Mouse (Mus musculus) heart, embryonic 10.5 days (tissue): ENCODE measurements around the gene Tmem174. TPM values are rescaled to one million over a fixed set of nuclear protein-coding genes. Genes with fewer than 3 reads are reported as not detected.

Source experiments
- DNase-seq: peaks from one replicate; pipeline ENCODE4 v3.0.0-alpha.2; 2017; ENCODE audit warnings: low spot score
- H3K27ac ChIP-seq: fragments of 300-500 bp; sonication (generic); 2 replicates; pipeline ENCODE4 v1.5.1; 2016; ENCODE audit warnings: mild to moderate bottlenecking
- H3K27me3 ChIP-seq: fragments of 300-500 bp; sonication (generic); 2 replicates; pipeline ENCODE4 v1.6.1; 2016; ENCODE audit warnings: mild to moderate bottlenecking; ENCODE audit not compliant: poor library complexity, insufficient read depth, severe bottlenecking
- H3K36me3 ChIP-seq: fragments of 300-500 bp; sonication (generic); 2 replicates; pipeline ENCODE4 v1.6.1; 2016; ENCODE audit warnings: mild to moderate bottlenecking, moderate library complexity
- H3K4me1 ChIP-seq: fragments of 300-500 bp; sonication (generic); 2 replicates; pipeline ENCODE4 v1.6.1; 2016; ENCODE audit warnings: mild to moderate bottlenecking
- H3K4me3 ChIP-seq: fragments of 300-500 bp; sonication (generic); 2 replicates; pipeline ENCODE4 v1.5.1; 2016; ENCODE audit warnings: mild to moderate bottlenecking, moderate library complexity
- H3K9me3 ChIP-seq: fragments of 300-500 bp; sonication (generic); 2 replicates; pipeline ENCODE4 v1.6.1; 2016; ENCODE audit warnings: mild to moderate bottlenecking, moderate library complexity
- WGBS: fragments of 180-500 bp; shearing (Covaris S2); methylation state at CpG from one replicate; pipeline ENCODE4 v1.1.7; 2016; 5-methylcytosine and 5-hydroxymethylcytosine counted together
- polyA plus RNA-seq: library from polyadenylated mRNA; unstranded; fragments of >200 nt; fragmentation: Nextera tagmentation; extraction: Ambion mirVana; gene quantifications from 2 replicates; pipeline ENCODE4 v1.2.1, GENCODE M21; 2016

Tmem174 gene
- polyA plus RNA-seq, 1 experiment from 2014 or later, result 0.05 TPM

DNA sequence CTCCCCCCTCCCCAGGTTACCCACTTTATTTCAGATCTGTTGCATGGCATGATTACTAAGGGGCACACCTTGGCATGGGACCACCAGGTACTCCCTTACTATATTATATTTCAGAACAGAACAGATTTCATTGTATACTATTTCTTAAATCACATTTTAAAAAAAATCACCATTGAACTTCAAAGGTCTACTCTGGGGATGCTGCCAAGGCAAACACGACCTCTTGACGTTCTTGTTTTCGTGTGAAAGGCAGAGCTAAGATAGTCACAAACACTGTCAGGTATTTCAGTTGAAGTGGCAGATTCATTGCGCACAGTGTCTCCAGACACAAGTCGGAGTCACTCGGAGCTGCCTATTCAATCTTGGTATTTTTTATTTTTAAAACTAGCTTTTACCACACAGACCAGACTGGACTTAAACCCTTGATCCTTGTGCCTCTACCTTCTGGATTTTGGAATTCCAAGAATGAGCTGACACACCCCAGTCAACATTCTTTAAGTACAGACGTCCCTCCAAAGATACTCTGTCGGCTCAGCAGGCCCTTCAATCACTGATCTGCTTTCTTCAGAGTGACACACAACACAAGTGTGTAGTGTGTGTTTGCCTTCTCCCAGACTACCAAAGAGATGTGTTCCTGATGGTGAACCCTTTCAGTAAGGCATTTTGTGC lies 14.2 kb downstream of the Tmem174 start:
- WGBS, result 32% methylated on average over 8 of the region's 8 CpGs
- no peak for DNase-seq

DNA sequence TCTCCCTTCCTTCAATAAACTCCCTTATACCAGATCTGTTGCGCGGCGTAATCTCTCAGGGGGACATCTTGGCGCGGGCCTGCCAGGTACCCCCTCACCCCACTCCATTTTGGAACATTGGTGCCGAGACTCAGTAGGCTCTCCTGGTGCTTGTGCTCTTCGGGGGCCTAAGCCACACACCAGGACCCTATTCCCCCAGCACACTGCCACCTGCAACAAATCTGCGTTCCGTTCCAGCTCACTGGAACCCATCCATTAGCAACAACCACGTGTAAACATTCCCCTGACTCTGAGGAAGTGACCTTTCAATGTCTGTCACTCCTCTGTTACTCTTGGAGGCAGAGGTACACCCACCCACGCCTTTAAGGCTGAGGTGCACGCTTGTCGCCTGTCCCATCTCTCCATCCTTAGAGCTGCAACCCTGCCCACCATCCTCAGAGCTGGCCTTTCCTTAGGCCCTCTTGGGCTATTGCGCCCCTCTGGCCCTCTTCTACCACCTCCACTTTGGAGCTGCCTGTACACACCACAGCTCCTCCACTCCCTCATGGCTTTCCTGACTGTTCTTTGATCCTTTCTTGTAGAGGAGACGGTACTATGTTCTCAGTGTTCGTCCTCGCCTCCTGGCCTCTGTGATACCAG lies 19.7 kb downstream of the Tmem174 start:
- Histone ChIP-seq H3K27ac (no peak overlapping the region), H3K4me3 (no peak overlapping the region), H3K36me3 (peaks cover 3% of the 10 kb centered on the region; the same call in 1 of the 2 replicates), H3K4me1 (peaks cover 7% of the 10 kb centered on the region), H3K27me3 (no peaks in the 10 kb centered on the region), H3K9me3 (peaks cover 6% of the 10 kb centered on the region; the same call in 1 of the 2 replicates)
- WGBS, result 71% methylated on average over 17 of the region's 17 CpGs
- no peak for DNase-seq

More for the DNA sequence above, 14.2 kb downstream of the Tmem174 start:
- H3K4me3 ChIP-seq, result no peak overlapping the region
- H3K9me3 ChIP-seq, result no peaks in the 10 kb centered on the region
- H3K4me1 ChIP-seq, result peaks cover 14% of the 10 kb centered on the region
- no peaks in the 10 kb centered on the region for H3K36me3 ChIP-seq
- no peaks in the 10 kb centered on the region for H3K27me3 ChIP-seq
- H3K27ac ChIP-seq, result no peak overlapping the region

DNA sequence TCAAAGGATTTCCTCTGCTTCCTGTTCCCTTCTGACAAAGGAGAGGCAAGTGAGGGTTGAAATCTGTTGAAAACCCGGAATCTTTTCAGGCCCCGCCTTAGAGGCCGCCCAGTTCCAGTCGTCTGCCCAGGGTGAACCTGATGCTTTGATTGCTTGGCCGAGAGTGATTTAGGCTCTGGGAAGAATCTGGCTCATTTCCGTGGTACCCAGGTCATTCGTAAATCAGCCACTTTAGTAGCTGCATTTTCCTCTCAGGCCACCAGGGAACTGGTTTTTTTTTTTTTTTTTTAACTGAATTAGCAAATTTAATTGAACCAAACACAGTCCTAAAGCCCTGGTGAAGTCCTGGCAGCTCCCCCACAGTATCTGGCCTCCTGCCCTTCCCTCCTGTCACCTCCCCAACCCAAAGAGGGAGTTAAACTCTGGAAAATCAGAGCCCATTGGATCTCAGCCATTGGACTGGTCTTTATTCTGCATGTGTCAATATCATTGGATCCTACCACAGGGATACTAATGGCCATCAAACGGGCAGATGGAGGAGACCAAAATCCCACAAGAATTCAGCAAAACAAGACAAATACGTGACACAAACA lies 29.2 kb downstream of the Tmem174 start:
- H3K4me1 ChIP-seq, result no peaks in the 10 kb centered on the region
- H3K36me3 ChIP-seq, result no peaks in the 10 kb centered on the region
- H3K27ac ChIP-seq, result no peak overlapping the region
- H3K9me3 ChIP-seq, result peaks cover 3% of the 10 kb centered on the region; the same call in 1 of the 2 replicates
- no peaks in the 10 kb centered on the region for H3K27me3 ChIP-seq
- 61% methylated on average over 9 of the region's 9 CpGs for WGBS
- H3K4me3 ChIP-seq, result no peak overlapping the region
- no peak for DNase-seq

DNA sequence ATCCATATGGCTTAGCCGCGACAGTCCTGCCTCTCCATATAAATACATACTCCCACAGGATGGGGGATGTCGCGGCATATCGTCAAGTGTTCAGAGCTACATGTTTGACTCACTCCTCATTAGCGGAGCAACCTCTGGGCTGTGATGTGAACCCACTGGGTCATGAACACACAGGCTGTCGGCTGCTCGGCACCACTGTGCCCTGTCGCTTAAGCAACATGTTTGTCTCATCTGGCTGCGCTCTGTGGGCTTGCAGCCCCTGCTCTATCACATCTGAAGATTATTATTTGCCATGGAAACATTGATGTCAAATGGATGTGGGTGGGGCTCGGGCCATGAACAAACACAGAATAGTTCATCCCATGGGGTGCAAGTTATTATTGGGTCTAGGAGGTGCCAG lies 33.4 kb downstream of the Tmem174 start:
- Histone ChIP-seq H3K27me3 (no peaks in the 10 kb centered on the region), H3K4me1 (no peaks in the 10 kb centered on the region), H3K27ac (no peak overlapping the region), H3K9me3 (no peaks in the 10 kb centered on the region), H3K4me3 (no peak overlapping the region), H3K36me3 (no peaks in the 10 kb centered on the region)
- DNase-seq, result no peak
- WGBS, result 89% methylated on average over 11 of the region's 11 CpGs

DNA sequence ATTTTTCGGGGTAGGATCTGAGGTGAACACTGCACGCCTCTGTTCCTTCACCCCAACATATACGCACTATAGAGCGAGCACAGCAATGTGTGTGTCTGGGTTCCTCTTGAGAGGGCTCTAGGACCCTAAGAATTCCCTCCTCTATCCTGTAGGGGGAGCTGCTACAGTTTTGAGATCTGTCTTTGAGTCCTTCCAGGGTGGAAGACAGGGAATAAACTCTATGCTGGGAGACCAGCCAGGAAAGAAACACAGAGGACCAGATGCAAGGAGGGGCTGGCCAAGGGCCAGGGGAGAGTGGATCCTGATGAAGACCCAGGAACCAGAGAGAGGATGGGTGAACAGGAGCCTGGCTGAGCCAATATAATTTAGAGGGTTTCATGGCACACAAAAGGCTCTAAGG lies 40.5 kb downstream of the Tmem174 start:
- Histone ChIP-seq H3K9me3 (no peaks in the 10 kb centered on the region), H3K27me3 (0 out of 2 replicates have a peak, but pooled peaks cover 5% of the 10 kb centered on the region), H3K4me1 (peaks cover 7% of the 10 kb centered on the region), H3K27ac (no peak overlapping the region), H3K4me3 (no peak overlapping the region), H3K36me3 (no peaks in the 10 kb centered on the region)
- DNase-seq, result no peak
- WGBS, result 73% methylated on average over 4 of the region's 4 CpGs

DNA sequence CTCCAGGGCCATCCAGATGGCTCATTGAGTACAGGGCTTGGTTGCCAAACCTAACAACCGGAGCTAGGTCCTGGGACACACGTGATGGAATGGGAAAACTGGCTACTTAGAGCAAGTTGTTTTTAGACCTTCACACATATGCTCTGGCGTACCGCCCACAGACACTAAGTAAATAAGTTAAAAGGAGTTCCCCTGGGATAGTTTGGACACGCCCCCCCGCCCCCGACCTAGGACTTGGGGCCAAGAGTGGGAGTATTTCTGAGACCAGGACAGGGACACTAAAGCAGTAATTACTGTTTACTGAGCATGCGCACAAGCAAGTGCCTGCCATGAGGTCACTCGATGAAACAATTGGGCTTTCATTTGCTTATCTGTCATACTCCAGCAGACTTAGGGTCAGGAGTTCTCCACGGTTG lies 42.5 kb downstream of the Tmem174 start:
- Histone ChIP-seq H3K4me3 (no peak overlapping the region), H3K27me3 (peaks cover 16% of the 10 kb centered on the region), H3K36me3 (no peaks in the 10 kb centered on the region), H3K27ac (no peak overlapping the region; the same call in 1 of the 2 replicates), H3K4me1 (peaks cover 13% of the 10 kb centered on the region), H3K9me3 (no peaks in the 10 kb centered on the region)
- DNase-seq, result no peak
- 78% methylated on average over 10 of the region's 10 CpGs for WGBS

DNA sequence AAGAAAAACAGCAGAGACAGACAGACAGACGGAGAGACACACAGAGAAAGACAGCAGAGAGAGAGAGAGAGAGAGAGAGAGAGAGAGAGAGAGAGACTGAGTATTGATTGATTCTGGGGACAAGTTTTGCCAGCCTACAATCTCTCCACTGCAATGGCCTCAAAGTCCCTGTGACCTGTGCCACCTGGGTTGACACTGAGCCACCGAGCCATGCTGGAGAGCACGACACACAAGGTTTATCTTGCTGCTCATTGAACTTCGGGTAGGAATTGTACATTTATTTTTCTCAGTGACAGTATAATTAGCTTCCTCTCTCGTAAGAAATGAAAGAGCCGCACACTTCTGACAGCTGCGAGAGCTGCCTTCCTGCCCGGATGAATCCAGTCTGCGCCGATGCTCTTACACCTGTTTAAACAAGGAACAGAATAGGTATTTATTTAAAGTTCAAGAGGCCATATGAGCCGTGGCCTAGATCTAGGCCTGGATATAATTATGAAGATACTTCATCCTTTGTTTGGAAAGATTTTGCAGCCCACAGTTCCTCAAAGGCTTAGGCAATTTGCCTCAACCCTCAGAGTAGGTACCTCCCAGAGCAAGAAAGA lies 43.2 kb downstream of the Tmem174 start:
- WGBS, result 76% methylated on average over 11 of the region's 11 CpGs
- peaks cover 19% of the 10 kb centered on the region for H3K27me3 ChIP-seq
- no peak overlapping the region for H3K4me3 ChIP-seq
- no peaks in the 10 kb centered on the region for H3K9me3 ChIP-seq
- H3K27ac ChIP-seq, result no peak overlapping the region; the same call in 1 of the 2 replicates
- DNase-seq, result no peak
- peaks cover 16% of the 10 kb centered on the region for H3K4me1 ChIP-seq
- H3K36me3 ChIP-seq, result no peaks in the 10 kb centered on the region

DNA sequence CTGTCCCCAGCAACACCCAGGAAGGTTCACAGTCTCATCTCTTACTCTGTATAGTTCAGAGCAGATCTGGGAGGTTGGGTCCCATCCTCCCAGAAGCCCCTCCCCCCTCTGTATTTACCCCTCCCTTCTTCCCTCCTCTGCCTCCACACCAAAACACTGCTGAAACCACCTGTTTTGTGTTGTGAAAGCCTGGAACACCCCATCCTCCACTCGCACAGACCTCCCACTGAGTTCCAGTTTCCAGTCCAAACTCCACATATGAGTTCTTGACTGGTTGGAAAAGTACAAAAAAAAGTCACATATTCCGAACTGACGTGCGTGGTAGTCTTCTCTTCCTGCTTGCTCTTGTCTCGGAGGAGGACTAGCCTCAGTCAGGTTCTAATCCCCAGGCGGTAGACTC lies 45.8 kb downstream of the Tmem174 start:
- WGBS, result 72% methylated on average over 6 of the region's 6 CpGs
- Histone ChIP-seq H3K27ac (no peak overlapping the region), H3K36me3 (no peaks in the 10 kb centered on the region), H3K9me3 (no peaks in the 10 kb centered on the region), H3K4me1 (peaks cover 36% of the 10 kb centered on the region), H3K4me3 (no peak overlapping the region), H3K27me3 (peaks cover 32% of the 10 kb centered on the region)
- DNase-seq, result no peak

DNA sequence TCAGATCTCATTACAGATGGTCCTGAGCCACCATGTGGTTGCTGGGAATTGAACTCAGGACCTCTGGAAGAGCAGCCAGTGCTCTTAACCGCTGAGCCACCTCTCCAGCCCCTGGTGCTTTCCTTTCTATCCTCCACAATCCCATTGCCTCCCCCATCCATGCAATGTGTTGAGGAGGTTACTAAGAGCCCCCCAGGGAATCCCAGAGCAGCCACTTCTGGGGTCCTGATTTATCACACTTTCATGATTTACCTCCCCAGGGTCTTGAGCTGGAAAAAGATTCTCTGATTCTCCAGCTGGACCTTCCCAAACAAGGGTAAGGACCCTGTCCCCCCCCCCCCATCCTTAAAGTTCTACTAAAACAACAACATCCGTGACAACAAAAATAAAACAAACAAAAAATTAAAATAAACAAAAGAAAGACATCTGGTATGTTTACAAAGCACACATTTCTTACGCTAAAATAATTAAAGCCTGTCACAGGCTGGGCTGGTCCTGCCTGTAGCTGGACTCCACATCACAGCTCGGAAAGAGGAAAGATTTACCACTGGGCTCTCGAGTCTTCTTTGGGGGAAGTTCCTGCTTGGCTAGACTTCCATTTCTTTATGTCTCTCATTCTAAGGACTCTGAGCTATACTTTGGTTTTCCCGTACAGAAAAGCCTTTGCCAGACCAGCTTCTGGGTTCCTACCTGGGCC lies 46.4 kb downstream of the Tmem174 start:
- no peak for DNase-seq
- no peak overlapping the region for H3K27ac ChIP-seq
- H3K4me1 ChIP-seq, result peaks cover 42% of the 10 kb centered on the region
- peaks cover 34% of the 10 kb centered on the region for H3K27me3 ChIP-seq
- H3K36me3 ChIP-seq, result no peaks in the 10 kb centered on the region
- WGBS, result 68% methylated on average over 6 of the region's 6 CpGs
- H3K4me3 ChIP-seq, result no peak overlapping the region
- H3K9me3 ChIP-seq, result no peaks in the 10 kb centered on the region

DNA sequence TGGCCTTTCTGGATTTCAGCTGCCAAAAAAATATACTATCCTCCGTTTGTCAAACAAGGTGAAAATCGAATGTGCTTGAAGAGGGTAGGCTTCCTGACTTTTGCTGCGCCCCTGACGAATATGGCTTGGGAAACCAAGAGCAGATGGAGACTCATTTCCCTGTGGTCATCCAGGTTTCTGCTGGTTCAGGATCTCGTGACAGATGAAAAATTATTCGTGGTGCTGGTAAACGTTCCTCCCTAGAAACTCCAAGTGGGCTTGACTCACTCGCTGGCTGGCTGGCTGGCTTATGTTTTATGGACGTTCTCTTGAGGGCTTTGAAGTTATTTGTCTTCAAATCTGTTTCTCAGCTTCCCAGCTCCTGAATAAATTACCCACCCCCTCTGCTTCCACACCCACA lies 47.6 kb downstream of the Tmem174 start:
- no peak for DNase-seq
- H3K9me3 ChIP-seq, result no peaks in the 10 kb centered on the region

DNA sequence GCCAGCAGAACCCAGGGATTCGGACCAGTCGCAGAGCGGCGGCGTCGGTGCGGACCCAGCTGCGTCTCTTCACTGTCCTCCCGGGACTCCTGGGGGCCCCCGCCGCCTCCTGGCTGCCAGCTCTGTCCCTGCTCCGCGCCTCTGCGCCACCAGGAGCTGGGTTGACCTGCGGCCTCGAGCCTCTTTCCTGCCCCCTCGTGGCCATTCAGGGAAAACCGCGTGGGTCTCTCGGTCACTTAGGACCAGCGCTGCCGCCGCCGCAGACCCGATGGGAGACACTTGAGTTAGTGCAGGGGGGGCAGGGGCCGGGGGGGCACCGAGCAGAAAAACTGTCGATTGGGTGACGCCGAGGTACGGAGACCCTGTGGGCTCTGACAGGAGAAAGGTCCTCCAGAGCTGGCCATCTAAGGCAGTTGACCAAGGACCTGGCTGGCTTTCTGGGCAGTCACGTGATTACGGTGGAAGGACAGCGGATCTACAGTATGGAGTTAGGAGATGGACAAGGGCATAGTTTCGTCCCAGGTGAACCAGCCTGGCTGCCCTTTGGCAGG lies 48.2 kb downstream of the Tmem174 start:
- 2% methylated on average over 35 of the region's 35 CpGs for WGBS
- Histone ChIP-seq H3K9me3 (no peaks in the 10 kb centered on the region), H3K27me3 (peaks cover 52% of the 10 kb centered on the region), H3K4me3 (peak overlapping the region; percentile 61), H3K27ac (peak overlapping the region; percentile 74), H3K36me3 (no peaks in the 10 kb centered on the region), H3K4me1 (peaks cover 42% of the 10 kb centered on the region)
- DNase-seq, result peak; percentile 95

More for the DNA sequence above, 47.6 kb downstream of the Tmem174 start:
- Histone ChIP-seq H3K4me3 (peak overlapping the region; percentile 61; the same call in 1 of the 2 replicates), H3K36me3 (no peaks in the 10 kb centered on the region), H3K4me1 (peaks cover 42% of the 10 kb centered on the region), H3K27ac (peak overlapping the region; percentile 74; the same call in 1 of the 2 replicates), H3K27me3 (peaks cover 47% of the 10 kb centered on the region)
- 55% methylated on average over 9 of the region's 9 CpGs for WGBS

DNA sequence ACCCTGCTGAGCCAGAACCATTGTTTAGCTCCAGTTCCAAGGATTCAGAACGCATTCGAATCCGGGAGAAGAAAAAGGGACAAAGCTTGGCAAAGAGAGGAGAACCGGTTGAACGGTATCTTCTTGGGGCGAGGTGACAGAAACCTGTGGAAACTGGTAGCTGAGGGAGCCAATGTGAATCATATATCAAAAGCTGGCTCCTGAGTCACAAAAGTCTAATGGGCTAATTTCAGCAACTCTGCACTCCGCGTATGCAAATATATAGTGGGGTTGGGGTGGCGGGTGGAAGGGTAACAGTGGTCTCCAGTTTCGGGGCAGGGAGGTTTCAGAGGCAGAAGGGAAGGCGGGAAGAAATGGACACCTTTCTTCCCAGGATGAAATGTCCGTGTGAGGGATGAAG lies 48.7 kb downstream of the Tmem174 start:
- peaks cover 42% of the 10 kb centered on the region for H3K4me1 ChIP-seq
- H3K9me3 ChIP-seq, result no peaks in the 10 kb centered on the region
- 5% methylated on average over 12 of the region's 12 CpGs for WGBS
- H3K27ac ChIP-seq, result peak overlapping the region; percentile 74
- H3K36me3 ChIP-seq, result no peaks in the 10 kb centered on the region
- peak overlapping the region; percentile 61 for H3K4me3 ChIP-seq
- no peak for DNase-seq
- H3K27me3 ChIP-seq, result peaks cover 57% of the 10 kb centered on the region
